Mouse (Mus musculus) stomach, embryonic 15.5 days (tissue): ENCODE data around the gene Gpr132. TPM values are rescaled to one million over a fixed set of nuclear protein-coding genes. Genes with fewer than 3 reads are reported as not detected.
"Not testable (repeated sequence)": the region's sequence is repeated elsewhere in the genome, so short reads cannot be mapped to it uniquely, and the experiment has no call there.

ENCODE experiments used
- ATAC-seq: fragments of 200-750 bp; cut with Nextera tagmentation; 2 replicates; pipeline ENCODE4 v1.8.0; 2017; ENCODE audit warnings: low read depth, moderate number of reproducible peaks, moderate TSS enrichment; ENCODE audit not compliant: insufficient read depth, low FRiP score
- H3K27ac ChIP-seq: fragments of 300-500 bp; sonication (generic); 2 replicates; pipeline ENCODE4 v1.5.1; 2015; ENCODE audit warnings: mild to moderate bottlenecking, inconsistent platforms
- H3K27me3 ChIP-seq: fragments of 300-500 bp; sonication (generic); replicated peaks from 2 replicates; pipeline ENCODE4 v1.6.1; 2015; ENCODE audit warnings: inconsistent platforms
- H3K36me3 ChIP-seq: fragments of 300-500 bp; sonication (generic); 2 replicates; pipeline ENCODE4 v1.6.1; 2015; ENCODE audit warnings: inconsistent platforms
- H3K4me1 ChIP-seq: fragments of 300-500 bp; sonication (generic); 2 replicates; pipeline ENCODE4 v1.6.1; 2015; ENCODE audit warnings: inconsistent platforms
- H3K4me2 ChIP-seq: fragments of 300-500 bp; sonication (generic); 2 replicates; pipeline ENCODE4 v1.6.1; 2015; ENCODE audit warnings: mild to moderate bottlenecking, inconsistent platforms
- H3K4me3 ChIP-seq: fragments of 300-500 bp; sonication (generic); replicated peaks from 2 replicates; pipeline ENCODE4 v1.5.1; 2015; ENCODE audit warnings: inconsistent platforms
- H3K9ac ChIP-seq: fragments of 300-500 bp; sonication (generic); 2 replicates; pipeline ENCODE4 v1.6.1; 2015; ENCODE audit warnings: inconsistent platforms
- H3K9me3 ChIP-seq: fragments of 300-500 bp; sonication (generic); 2 replicates; pipeline ENCODE4 v1.6.1; 2016; ENCODE audit warnings: inconsistent platforms
- whole genome bisulfite sequencing: fragments of 180-500 bp; shearing (Covaris S2); methylation state at CpG from one replicate; pipeline ENCODE4 v1.1.7; 2015; 5-methylcytosine and 5-hydroxymethylcytosine counted together
- polyA plus RNA-seq: library from polyadenylated mRNA; unstranded; fragments of >200 nt; fragmentation: Nextera tagmentation; extraction: Ambion mirVana; gene quantifications from 2 replicates; pipeline ENCODE4 v1.2.1, GENCODE M21; 2015

The Gpr132 gene
- polyA plus RNA-seq, 1 experiment from 2014 or later: 0.33 TPM

GRCm38 (mm10) chr12:112828501-112829243 lies 39.4 kb downstream of the Gpr132 start:
- under 1% methylated on average over 50 of the region's 51 CpGs for WGBS
- Histone ChIP-seq H3K9ac (peak overlapping the region; percentile 88), H3K4me1 (peaks cover 33% of the 10 kb centered on the region)

GRCm38 (mm10) chr12:112825901-112826300 lies 42.1 kb downstream of the Gpr132 start:
- 80% methylated on average over 5 of the region's 5 CpGs for WGBS
- H3K27ac ChIP-seq: 0 out of 2 replicates have a peak overlapping the region, but pooled peaks have one; percentile 7
- H3K4me1 ChIP-seq: peaks cover 38% of the 10 kb centered on the region

More at GRCm38 (mm10) chr12:112828501-112829243, 39.4 kb downstream of the Gpr132 start:
- peaks cover 5% of the 10 kb centered on the region; the same call in 1 of the 2 replicates for H3K36me3 ChIP-seq
- peak overlapping the region; percentile 55 for H3K4me2 ChIP-seq
- peak overlapping the region; percentile 94 for H3K27ac ChIP-seq
- peak overlapping the region; percentile 88 for H3K4me3 ChIP-seq
- no peaks in the 10 kb centered on the region for H3K9me3 ChIP-seq
- H3K27me3 ChIP-seq: no peaks in the 10 kb centered on the region
- peak; percentile 76 for ATAC-seq

GRCm38 (mm10) chr12:112823221-112823620 lies 44.8 kb downstream of the Gpr132 start:
- Histone ChIP-seq H3K4me2 (no peak overlapping the region), H3K9me3 (no peaks in the 10 kb centered on the region), H3K27me3 (no peaks in the 10 kb centered on the region), H3K9ac (no peak overlapping the region), H3K4me3 (no peak overlapping the region), H3K36me3 (peaks cover 39% of the 10 kb centered on the region), H3K27ac (peak overlapping the region; percentile 63; the same call in 1 of the 2 replicates), H3K4me1 (peaks cover 30% of the 10 kb centered on the region)
- 48% methylated on average over 4 of the region's 4 CpGs for WGBS
- ATAC-seq: no peak

More at GRCm38 (mm10) chr12:112825901-112826300, 42.1 kb downstream of the Gpr132 start:
- no peak for ATAC-seq
- Histone ChIP-seq H3K9me3 (no peaks in the 10 kb centered on the region), H3K9ac (no peak overlapping the region), H3K36me3 (peaks cover 15% of the 10 kb centered on the region), H3K4me3 (no peak overlapping the region), H3K4me2 (no peak overlapping the region), H3K27me3 (no peaks in the 10 kb centered on the region)

- no peak overlapping the region for H3K4me2 ChIP-seq
- peaks cover 25% of the 10 kb centered on the region for H3K4me1 ChIP-seq
- H3K4me3 ChIP-seq: no peak overlapping the region
- no peaks in the 10 kb centered on the region for H3K9me3 ChIP-seq
- no peak for ATAC-seq
- peak overlapping the region; percentile 63; the same call in 1 of the 2 replicates for H3K27ac ChIP-seq
- WGBS: 76% methylated on average over 2 of the region's 2 CpGs
- H3K36me3 ChIP-seq: peaks cover 42% of the 10 kb centered on the region
- no peaks in the 10 kb centered on the region for H3K27me3 ChIP-seq
- H3K9ac ChIP-seq: no peak overlapping the region
These were observed 45.4 kb downstream of the Gpr132 start for GRCm38 (mm10) chr12:112822676-112823075.

GRCm38 (mm10) chr12:112821974-112822373 lies 46.1 kb downstream of the Gpr132 start:
- Histone ChIP-seq H3K4me1 (peaks cover 18% of the 10 kb centered on the region), H3K27me3 (no peaks in the 10 kb centered on the region), H3K4me3 (no peak overlapping the region), H3K4me2 (no peak overlapping the region), H3K9ac (no peak overlapping the region), H3K9me3 (no peaks in the 10 kb centered on the region), H3K27ac (no peak overlapping the region; the same call in 1 of the 2 replicates), H3K36me3 (peaks cover 42% of the 10 kb centered on the region)
- WGBS: 73% methylated on average over 4 of the region's 4 CpGs
- ATAC-seq: no peak

GRCm38 (mm10) chr12:112821216-112821615 lies 46.8 kb downstream of the Gpr132 start:
- Histone ChIP-seq H3K4me1 (peaks cover 15% of the 10 kb centered on the region), H3K4me3 (no peak overlapping the region), H3K9ac (no peak overlapping the region), H3K27me3 (no peaks in the 10 kb centered on the region), H3K27ac (0 out of 2 replicates have a peak overlapping the region, but pooled peaks have one; percentile 21), H3K9me3 (no peaks in the 10 kb centered on the region), H3K36me3 (peaks cover 42% of the 10 kb centered on the region), H3K4me2 (no peak overlapping the region)
- no peak for ATAC-seq
- WGBS: 64% methylated on average over 1 of the region's 1 CpGs

- peaks cover 15% of the 10 kb centered on the region for H3K4me1 ChIP-seq
- 78% methylated on average over 12 of the region's 12 CpGs for WGBS
- no peak overlapping the region for H3K4me2 ChIP-seq
- H3K9ac ChIP-seq: no peak overlapping the region
- peaks cover 42% of the 10 kb centered on the region for H3K36me3 ChIP-seq
- H3K27ac ChIP-seq: no peak overlapping the region
- no peak overlapping the region for H3K4me3 ChIP-seq
- no peaks in the 10 kb centered on the region for H3K9me3 ChIP-seq
- no peaks in the 10 kb centered on the region for H3K27me3 ChIP-seq
- no peak for ATAC-seq
These were observed 47.5 kb downstream of the Gpr132 start for GRCm38 (mm10) chr12:112820401-112820999.

GRCm38 (mm10) chr12:112819057-112819662 lies 48.9 kb downstream of the Gpr132 start:
- Histone ChIP-seq H3K4me3 (no peak overlapping the region), H3K9me3 (no peaks in the 10 kb centered on the region), H3K4me2 (no peak overlapping the region), H3K9ac (no peak overlapping the region), H3K27me3 (no peaks in the 10 kb centered on the region), H3K27ac (no peak overlapping the region), H3K4me1 (peaks cover 7% of the 10 kb centered on the region), H3K36me3 (peaks cover 37% of the 10 kb centered on the region)
- no peak for ATAC-seq
- 86% methylated on average over 8 of the region's 8 CpGs for WGBS

- H3K4me3 ChIP-seq: not testable (repeated sequence)
- 78% methylated on average over 7 of the region's 7 CpGs for WGBS
- peaks cover 42% of the 10 kb centered on the region for H3K36me3 ChIP-seq
These were observed 51.2 kb downstream of the Gpr132 start for GRCm38 (mm10) chr12:112816866-112817265.

GRCm38 (mm10) chr12:112816294-112816693 lies 51.7 kb downstream of the Gpr132 start:
- Histone ChIP-seq H3K9ac (no peak overlapping the region), H3K27ac (no peak overlapping the region), H3K27me3 (no peaks in the 10 kb centered on the region), H3K36me3 (peaks cover 37% of the 10 kb centered on the region), H3K4me3 (no peak overlapping the region), H3K4me2 (no peak overlapping the region), H3K9me3 (no peaks in the 10 kb centered on the region), H3K4me1 (no peaks in the 10 kb centered on the region; the same call in 1 of the 2 replicates)
- whole genome bisulfite sequencing: 50% methylated on average over 4 of the region's 4 CpGs
- no peak for ATAC-seq

More at GRCm38 (mm10) chr12:112816866-112817265, 51.2 kb downstream of the Gpr132 start:
- H3K4me1 ChIP-seq, H3K9ac ChIP-seq, H3K27me3 ChIP-seq, H3K9me3 ChIP-seq, ATAC-seq, H3K27ac ChIP-seq, H3K4me2 ChIP-seq: not testable (repeated sequence)

GRCm38 (mm10) chr12:112814682-112815470 lies 53.2 kb downstream of the Gpr132 start:
- Histone ChIP-seq H3K4me3 (no peak overlapping the region), H3K36me3 (peaks cover 25% of the 10 kb centered on the region), H3K9me3 (no peaks in the 10 kb centered on the region), H3K4me2 (no peak overlapping the region), H3K9ac (no peak overlapping the region), H3K27me3 (no peaks in the 10 kb centered on the region), H3K4me1 (no peaks in the 10 kb centered on the region; the same call in 1 of the 2 replicates), H3K27ac (peak overlapping the region; percentile 61)
- ATAC-seq: no peak
- 69% methylated on average over 14 of the region's 14 CpGs for WGBS
